Mouse (Mus musculus): ENCODE measurements at regions not wholly inside any gene's neighbourhood (a gene's known extent, or its start where the extent isn't known, plus 50 kb on each side); places are given as distances from the start of the nearest gene placed in this dataset.

DNA sequence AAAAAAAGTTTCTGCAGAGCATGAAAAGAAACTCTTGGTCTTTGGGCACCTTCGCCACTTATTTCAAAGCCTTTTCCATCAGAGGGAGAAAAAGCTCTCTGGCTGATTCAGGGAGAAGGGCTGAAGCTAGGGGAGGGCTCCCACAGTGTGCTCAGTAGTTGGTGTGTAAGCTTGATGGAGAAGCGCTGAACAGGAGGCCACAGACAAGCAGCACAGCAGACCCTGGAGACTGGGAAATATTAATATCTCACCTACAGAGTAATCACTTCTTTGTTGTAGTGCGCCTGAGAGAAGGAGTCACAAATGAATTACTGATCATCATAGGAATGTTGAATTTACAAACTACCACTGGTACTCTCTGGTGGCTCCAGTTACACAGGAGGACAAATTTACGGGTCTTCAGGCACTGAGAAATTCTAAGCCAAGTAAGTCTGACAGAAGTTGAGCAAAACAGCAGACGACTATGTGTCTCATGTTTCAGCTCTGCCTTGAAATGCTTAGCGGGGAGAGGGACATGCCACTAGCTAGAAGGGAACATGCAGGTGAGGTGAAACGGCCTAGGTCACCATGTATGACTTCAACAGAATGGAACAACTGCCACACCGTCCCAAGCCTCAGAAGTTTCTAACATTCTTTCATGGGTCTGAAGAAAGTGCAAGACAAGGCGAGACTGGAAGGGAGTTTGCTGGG, 350.9 kb upstream of the Map3k7 start:
- DNase-seq (ENCODE audit: low spot score): no peak

DNA sequence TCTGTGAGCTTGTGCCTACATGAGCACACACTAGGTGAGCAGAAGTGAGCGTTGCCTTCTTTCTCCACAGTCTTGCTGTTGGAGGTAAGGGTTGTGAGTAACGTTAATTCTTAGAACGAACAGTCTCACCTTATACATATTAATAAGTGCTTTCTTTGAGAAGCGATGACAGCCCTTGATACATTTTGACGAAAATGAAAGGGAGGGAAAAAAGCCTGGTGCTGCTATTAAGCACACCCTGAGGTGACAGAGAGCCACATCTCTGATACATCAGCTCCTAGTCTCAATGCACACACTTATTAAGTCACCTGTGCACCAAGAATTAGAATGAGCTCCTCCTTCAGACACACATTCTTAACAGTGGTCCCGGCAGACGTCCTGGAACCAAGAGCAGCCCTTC, 346.3 kb upstream of the Map3k7 start:
- DNase-seq (ENCODE audit: low spot score): no peak

DNA sequence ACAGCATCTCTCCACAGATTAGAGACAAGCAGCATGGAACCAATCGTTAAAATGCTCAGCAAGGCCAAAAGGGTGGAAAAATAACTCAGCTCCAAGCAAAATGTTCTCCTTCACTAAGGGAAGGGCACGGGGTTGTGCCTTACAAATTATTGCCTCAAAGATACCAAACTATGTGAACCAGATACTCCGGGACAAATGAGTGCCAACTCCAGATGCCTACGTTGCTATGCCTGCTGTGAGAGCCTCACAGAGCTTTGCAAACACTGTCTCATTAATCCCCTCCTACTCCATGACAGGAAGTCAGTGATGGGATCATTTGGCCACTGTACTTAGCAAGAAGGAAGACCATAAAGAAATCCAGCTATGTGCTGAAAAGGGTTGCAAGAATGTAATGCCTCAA, 345.9 kb upstream of the Map3k7 start:
- no peak for DNase-seq (ENCODE audit: low spot score)

DNA sequence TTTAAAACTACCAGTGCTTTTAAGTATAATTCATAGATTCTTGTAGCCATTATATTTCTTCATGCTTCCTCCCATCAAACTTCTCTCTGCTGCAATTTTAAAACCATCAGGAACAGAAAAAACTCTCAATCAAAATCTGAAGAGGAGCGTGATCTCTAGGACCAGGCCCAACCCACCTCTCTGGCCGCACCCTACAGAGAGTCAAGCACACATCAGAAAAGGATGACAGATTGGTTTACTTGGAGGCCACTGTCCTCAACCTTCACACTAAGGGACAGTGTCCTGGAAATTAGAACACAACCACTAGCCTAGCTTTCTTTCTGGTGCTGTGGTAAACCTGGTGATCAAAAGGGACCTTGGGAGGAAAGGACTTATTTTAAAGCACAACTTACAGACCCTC, 342.7 kb upstream of the Map3k7 start:
- no peak for DNase-seq (ENCODE audit: low spot score)

DNA sequence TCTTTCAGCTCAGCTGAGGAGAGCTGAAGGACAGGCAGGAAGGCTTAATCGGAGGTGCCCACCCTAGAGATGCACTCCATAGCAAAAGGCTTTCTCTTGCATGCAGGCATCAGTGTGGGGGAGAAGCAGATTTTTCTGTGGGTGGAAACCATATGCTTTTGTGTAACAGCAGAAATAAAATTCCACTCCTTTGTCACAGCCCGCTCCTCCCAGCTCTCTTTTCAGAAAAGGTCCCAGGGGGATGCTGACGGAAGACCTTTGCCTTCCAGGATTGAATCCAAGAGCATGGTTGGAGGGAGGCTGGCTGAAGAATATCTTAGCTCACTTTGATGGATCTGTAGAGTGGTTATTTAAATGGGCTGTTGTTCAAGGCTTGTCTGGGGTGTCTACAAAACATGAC, 336.8 kb upstream of the Map3k7 start:
- DNase-seq (ENCODE audit: low spot score): peak; percentile 25

DNA sequence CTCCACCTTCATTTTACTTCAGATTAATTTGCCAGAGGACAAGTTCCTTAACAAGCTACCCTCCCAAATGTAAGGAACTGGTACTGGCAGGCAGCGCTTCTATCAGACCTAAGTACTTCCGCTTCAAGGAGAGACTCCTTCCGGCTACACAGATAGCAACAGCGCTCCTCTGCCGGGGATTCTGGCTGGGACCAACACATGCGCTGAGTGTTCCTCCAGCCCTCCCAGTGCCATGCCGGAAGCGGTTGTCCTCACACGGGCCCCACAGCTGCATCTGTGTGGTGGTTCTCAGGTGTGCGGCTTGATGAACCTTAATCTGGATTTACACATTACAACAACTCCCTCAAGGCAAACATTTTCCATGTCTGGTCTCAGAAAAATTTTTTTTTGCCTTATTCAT, 336.1 kb upstream of the Map3k7 start:
- no peak for DNase-seq (ENCODE audit: low spot score)

DNA sequence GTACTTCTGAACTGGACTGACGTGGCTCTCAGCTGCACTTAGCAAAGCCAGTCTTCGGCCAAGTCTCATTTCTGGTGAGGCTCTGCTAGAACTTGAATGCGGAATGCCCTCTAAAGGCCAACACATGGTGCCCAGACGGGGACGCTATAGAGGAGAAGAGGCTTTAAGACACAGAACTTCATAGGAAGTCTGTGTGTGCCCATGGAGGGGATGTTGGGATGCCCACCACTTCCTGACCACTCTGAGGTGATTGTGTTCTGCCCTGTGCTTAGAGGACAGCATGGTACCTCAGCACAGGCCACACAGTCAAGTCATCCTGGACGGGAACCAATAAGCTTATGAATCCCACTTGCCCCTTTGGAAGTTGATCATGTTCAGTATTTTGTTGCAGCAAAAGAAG, 325.3 kb upstream of the Map3k7 start:
- DNase-seq (ENCODE audit: low spot score): no peak

DNA sequence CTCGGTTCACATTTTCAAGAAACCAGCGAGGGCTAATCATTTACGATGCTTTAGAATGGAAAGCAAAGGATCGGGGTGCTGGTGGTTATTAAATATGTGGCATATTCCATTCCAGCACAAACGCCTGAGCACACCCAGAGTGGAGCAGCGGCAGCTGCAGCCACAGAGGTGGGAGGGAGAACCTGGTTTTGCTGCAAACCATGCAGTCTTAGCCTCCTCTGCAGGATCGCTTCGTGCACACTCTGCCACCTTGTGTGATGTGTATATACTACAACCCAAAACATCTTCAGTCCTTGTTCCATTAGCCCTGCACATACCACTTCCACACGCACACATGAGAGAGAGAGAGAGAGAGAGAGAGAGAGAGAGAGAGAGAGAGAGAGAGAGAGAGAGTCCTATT, 321.7 kb upstream of the Map3k7 start:
- DNase-seq (ENCODE audit: low spot score): peak; percentile 10

DNA sequence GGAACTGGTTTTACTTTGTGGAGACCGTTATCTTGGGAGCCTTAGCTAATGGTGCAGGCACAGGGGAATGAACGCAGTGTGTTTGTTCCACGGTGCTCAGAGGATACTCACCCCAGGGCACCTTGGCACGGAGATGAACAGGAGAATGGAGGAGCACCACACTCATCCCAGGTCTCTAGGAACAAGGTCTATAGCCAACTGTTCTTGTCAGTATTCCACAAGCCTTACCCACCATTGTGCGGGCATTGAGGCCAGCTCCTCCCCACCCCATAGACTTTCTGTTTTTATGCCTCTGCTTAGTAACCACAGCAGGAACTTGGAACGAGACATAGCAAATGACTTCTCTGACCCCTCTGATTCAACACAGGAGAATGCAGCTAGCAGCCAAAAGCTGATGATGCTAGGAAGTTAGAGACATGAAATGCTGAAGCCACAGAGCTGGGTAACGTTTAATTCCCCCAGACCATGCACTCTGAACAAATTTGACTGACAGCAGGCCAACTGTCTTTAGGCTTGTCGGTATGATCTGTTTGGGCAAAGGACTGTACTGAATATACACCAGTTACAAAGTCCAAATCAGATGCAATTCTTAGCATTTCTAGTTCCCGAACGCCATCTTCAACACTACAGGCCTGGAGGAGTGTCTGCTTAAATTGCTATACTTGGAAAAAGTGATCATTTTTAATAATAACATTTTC, 321.2 kb upstream of the Map3k7 start:
- DNase-seq (ENCODE audit: low spot score): peak; percentile 20

DNA sequence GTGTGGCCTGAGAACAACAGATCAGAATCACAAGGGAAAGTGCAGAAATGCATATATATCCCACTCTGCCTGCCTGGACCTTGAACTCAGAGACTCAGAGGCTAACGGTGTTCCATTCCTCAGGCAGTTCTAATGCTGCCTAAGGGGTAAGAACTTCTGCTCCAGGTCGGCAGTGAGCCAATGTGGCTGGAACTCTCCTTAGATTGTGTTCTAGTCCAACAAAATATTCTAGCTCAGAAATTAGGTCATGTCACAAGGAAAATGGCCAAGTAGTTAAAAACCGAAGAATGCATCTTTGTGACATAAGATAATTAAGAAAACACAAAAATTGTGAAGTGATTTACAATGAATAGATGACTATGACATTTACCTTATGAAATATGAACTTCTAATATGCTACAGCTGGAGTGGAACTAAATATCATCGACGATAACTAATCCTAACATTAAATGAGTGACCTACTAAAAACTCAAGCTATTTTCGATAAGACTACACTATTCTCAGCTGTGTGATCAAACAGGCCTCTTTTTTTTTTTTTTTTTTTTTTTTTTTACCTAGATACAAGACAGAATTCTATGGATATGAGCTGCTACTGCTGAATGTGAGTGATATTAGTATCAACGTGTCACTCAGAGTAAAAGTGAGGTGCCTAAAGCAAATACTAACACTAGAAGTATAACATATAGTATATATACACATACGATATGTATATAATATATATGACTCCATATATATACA, 315.1 kb upstream of the Map3k7 start:
- DNase-seq (ENCODE audit: low spot score): peak; percentile 31

DNA sequence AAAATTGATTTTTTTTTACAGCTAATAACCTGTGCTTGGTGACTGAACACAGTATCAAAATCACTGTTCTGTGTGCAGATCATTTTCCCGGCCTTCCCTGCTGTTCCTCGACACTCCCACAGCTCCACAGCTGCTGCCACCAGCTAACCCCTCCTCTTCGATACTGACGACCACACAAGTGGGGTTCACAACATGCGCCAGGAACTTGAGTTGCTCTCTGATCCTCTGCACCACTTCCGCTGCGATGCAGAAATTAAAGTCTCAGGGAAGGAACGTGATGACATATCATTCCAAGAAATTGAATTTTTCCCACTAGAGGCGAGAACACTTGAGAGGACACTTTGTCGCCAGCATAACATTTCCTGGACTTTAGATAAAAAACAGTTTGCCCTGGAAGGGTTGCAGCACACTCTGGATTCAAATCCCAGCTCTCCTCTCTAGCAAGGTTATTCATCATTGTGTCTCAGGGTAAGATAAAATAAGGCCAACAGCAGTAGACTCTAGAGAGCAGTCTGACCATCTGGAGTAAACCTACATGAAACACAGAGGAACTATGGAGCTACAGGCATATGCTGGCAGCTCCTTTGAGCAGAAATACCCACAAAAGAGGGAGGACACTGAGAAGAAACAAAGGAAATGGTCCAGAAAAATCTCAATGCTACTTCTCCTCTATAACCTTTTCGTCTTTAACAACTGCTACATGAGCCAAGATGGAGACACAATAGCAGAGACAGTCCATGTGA, 308.4 kb upstream of the Map3k7 start:
- no peak for DNase-seq (ENCODE audit: low spot score)

DNA sequence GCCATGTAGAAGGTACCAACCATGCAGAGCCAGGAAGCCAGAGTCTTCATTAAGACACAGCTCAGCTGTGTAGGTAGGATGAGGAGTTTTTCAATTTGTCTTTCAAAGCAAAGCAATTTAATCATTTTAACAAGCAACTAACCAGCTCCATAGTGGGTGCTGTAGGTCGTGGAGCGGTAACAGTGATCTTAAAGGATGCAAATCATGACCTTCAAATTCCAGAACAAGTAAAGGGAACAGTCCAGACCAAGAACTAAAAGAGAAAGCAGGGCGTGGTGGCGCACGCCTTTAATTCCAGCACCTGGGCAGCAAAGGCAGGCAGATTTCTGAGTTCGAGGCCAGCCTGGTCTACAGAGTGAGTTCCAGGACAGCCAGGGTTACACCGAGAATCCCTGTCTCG, 307.8 kb upstream of the Map3k7 start:
- no peak for DNase-seq (ENCODE audit: low spot score)

DNA sequence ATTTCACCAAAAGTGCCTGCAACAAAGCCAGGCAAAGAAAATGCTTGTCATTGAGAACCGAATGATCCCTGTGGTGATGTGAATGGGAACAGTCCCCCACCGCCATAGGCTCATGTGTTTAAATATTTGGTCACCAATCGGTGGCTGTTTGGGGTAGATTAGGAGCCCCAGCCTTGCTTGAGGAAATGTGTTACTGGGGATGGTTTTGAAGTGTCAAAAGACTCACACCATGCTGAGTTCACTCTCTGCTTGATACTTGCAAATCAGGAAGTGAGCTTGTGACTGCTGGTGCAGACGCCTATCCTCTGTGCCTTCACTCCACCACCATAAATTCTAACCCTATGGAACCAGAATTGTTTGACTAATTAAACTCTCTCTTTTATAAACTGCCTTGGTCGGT, 305.1 kb upstream of the Map3k7 start:
- no peak for DNase-seq (ENCODE audit: low spot score)

DNA sequence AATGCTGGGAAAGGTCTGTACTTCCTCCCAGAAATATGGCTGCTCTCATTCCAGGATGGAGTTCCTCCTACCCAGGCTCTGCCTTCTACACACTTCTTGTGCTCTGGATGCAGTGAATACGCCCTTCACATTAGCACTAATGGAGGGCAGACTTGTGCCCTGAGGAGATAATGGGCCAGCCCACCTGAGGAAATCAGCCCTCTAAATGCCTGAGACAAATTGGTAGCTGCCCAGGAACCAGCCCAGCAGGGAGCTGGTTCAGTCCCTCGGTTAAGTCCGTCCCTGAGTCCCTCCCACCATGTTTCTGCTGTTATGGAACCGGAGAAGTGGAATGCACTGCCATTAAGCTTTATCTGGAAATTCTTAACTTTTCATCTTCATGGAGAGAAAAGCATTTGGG, 303.0 kb upstream of the Map3k7 start:
- no peak for DNase-seq (ENCODE audit: low spot score)

DNA sequence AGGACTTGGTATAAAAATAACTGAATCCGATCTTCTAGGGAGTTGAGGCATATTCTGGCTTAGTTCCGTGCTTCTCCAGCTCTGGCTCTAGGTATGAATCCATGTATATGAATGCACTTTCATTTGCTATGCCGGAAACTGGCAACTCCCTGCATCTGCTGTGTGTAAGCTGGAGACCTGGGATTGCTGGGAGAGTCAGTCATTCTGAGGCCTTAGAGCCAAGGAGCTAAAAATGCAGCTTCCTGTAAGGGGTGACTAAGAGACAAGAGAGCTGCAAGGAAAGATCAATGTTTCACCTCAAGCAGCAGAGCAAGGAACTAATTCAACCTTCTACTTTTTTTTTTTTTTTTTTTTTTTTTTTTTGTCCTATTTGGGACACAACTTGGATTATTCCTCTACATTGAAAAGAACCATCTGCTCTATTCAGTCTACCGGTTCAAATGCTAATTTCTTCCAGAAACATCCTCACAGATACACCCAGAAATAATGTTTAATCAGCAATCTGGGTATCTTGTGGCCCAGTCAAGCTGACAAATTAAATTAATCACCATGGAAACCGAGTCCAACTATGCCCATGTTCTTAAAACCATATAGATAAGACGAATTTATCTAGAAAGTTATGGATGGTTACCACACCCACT, 292.2 kb upstream of the Map3k7 start:
- no peak for DNase-seq (ENCODE audit: low spot score)

DNA sequence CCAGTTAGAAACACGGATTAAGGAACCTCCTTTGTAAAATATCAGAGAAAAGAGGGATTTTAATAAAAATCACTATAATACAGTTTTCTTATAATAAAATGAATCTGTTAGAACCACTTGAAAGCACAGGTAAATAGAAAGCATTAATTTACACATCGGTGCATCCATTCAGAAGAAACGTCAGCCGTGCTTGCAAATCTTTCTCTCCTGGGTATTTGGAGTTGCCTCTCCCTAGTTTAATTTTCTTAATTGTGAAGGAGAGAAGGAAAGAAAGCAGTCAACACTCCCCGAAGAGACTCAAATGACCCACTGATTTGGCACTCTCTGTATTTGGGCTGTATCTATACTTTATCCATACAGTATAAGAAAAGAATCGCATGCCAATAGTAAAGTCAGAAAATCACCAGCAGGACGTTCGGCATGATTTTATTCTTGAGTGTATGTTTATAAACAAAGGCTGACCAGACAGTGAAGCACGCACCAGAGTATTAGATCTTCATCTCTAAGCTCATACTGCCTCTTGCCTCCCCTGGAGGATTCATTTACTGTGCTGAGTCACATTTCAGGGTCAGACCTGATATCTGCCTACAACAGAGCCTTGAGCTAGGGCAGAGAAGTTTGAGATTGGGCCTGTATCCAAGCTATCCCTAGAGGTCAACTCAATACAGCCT, 291.6 kb upstream of the Map3k7 start:
- no peak for DNase-seq (ENCODE audit: low spot score)

DNA sequence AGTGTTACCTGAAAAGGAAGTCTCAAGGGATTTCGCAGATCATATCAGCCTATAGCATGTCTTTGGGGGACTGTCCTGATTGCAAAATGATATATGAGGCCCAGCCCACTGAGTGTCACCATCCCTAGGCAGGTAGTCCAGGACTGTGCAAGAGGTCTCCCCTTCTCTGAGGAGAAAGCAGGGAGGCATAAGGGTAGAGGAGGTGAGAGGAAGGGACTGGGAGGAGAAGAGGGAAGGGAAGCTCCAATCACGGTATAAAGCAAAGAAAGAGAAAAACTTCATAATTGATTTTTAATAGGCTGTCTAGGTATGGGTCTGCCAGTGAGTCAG, 291.1 kb upstream of the Map3k7 start:
- DNase-seq (ENCODE audit: low spot score): no peak

DNA sequence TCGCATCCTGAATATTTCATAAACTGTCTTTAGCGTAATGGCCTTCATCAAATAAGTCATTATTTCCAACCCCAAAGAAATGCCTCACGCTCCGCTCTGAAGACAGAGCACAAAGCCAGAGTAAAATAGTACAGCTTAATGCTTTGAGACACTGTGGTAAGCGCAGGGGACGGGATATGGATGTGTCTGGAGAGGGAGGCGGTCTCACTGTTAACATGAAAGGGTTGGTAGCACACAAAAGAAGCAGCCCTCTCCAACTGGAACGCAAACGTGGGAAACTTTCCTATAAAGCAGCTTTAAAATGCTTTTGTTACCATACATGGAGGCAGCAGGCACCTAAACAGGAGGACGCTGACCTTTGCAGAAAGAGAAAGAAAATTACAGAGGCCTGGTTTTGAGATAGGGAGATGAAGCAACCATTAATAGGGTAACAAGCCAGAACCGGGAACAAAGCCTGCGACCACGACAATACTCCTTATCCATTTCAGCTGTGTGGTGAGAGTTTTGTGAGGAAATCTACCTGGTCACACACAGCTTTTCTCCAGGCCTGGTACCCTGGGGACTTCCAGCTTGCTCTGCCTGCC, 284.8 kb upstream of the Map3k7 start:
- no peak for DNase-seq (ENCODE audit: low spot score)

DNA sequence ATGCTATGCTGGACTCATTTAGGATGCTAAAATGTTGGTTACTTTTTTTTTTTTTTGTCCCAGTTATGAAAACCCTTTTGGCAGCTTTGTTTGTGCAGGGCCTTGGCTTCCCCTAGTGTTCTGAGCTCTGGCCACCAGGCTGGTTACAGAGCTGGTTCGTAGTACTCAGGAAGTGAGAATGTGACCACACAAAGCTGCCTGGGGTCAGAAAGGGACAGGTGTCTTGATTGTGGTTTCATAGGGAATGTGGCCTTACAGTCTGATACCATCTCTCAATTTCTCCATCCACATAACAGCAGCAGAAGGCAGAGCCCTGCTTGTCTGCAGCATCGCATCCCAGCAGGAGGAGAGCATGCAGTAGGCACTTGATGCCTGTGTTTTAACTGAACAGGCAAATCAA, 282.9 kb upstream of the Map3k7 start:
- DNase-seq (ENCODE audit: low spot score): no peak

DNA sequence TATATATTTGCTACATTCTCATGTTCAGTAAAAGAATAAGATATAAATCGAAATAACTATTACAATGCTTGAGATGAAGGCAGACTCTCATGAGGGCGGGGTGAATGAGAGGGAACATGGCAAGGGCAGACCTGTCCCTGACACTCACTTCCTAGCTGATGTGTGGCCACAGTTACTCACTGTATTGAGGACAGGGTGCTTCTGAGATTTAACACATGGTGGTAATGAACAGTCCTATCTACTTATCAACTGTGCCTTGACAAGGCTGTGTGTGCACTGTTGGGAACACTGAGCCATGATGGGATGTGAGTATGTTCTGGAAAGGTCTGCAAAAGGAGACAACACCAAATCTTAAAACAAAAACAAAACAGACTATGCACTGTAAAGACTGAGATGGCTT, 274.8 kb upstream of the Map3k7 start:
- DNase-seq (ENCODE audit: low spot score): no peak

DNA sequence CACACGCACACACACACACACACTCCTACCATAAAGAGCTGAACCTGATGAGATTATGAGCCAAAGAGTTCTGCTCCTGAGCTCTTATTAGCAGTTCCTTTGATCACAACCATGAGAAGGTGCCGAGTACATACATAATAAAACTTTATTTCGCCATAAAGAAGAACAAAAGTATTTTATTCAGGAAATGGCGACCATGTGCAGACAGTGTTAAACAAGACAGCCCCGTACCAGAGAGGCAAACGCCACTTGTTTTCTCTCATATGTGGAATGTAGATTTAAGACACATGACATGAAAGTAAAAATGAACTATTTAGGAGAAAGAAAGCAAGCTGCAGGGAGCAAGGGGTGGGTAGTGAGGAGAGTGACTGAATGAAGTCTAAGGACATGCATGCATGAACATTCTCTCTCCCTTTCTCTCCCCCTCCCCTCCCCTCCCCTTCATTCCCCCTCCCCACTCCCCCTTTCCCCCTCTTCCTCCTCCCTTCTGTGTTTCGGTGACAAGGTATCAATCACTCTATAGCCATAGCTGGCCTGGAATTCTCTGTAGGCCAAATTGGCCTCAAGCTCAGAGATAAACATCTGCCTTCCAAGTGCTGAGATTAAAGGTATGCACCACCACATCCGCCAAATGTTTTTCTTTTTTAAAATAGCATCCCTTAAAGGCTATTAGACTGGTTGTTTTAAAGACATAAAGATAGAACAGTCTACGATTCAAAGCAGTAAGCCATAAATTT, 266.0 kb upstream of the Map3k7 start:
- no peak for DNase-seq (ENCODE audit: low spot score)

Measured in adipocyte (in vitro differentiated cells).